In the genomic region with DNA sequence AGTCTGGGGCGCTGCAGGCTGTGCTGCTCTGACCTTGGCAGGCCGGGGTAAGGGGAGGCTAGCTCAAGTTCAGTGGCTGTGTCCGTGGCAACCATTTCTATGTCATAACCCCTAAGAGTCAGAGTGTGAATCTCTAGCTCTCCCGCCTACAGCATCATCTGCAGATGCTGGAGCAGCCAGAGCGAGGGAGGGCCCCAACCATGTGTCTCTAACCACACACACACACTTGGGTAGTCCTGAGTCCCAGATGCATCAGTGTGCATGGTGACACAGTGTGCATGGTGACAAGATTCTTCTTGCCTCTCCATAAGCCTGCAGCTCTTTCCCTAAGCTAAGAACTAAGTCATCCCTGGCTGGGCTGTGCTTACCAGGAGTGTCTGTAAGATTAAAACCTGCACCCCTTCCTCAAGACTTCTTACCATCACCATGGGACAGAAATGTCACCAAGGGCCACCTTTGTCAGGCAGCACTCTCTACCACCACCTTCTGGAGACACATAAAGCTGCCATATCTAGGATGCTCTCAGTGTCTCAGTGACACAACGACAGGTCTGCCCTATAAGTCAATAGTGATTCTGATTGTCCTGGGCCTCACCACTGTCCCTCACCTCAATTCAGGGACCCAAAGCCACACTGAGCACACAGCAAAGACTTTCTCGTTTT, we compare ENCODE assay signal across 14 mouse cellular contexts. TPM values are rescaled to one million over a fixed set of nuclear protein-coding genes. Genes with fewer than 3 reads are reported as not detected.
DNase-seq lines count a peak whose midpoint lies in the region; ATAC-seq and TF ChIP-seq lines count a peak whose summit lies in the region.
"Had no signal": no experiment of that assay in that cellular context is flagged by ENCODE, and none has a peak within 500 bp of the region (broad histone marks: within the 10 kb centered on the region; RNA-seq: fewer than 3 reads in every experiment).

No protein-coding gene starts in this region.

- H3K4me1 ChIP-seq in liver, adult 2 months (ENCODE audit: control insufficient read depth, insufficient read depth, low read length): no peaks in the 10 kb centered on the region
- H3K4me1 ChIP-seq in liver, embryonic 11.5 days (replicated peaks; ENCODE audit: control insufficient read depth, insufficient read depth, low read length): no peaks in the 10 kb centered on the region
- H3K4me1 ChIP-seq: lung, embryonic 15.5 days had no signal

- no peak for TF ChIP-seq POLR2A in liver, adult 2 months (IDR thresholded peaks at IDR 0.05; ENCODE audit: extremely low read depth, insufficient read depth, low read length)

- H3K27ac ChIP-seq in liver, adult 2 months (replicated peaks; ENCODE audit: insufficient read depth, low read depth, low read length): no peak overlapping the region
- H3K27ac ChIP-seq in liver, embryonic 11.5 days (ENCODE audit: low read depth, low read length): no peak overlapping the region
- H3K27ac ChIP-seq: kidney, embryonic 15.5 days; lung, embryonic 15.5 days had no signal

- H3K79me2 ChIP-seq in liver, adult 2 months (ENCODE audit: control insufficient read depth, insufficient read depth, low read length): no peaks in the 10 kb centered on the region

- DNase-seq in embryo, embryonic 11 days: peak; percentile 26
- no peak for DNase-seq in embryo, embryonic 9.5 days (ENCODE audit: extremely low spot score)
- DNase-seq in liver, adult 2 months (ENCODE audit: extremely low read depth, low read depth, low spot score): no peak
- no peak for DNase-seq in liver, embryonic 11.5 days (ENCODE audit: low spot score)
- DNase-seq in B cell, adult 2 months: peak; percentile 42 to 44
- DNase-seq in thymus, postnatal 25 days: no peak
- DNase-seq: cerebellum, postnatal 25 days; thymus, adult 18-20 months had no signal

- no peaks in the 10 kb centered on the region for H3K36me3 ChIP-seq in liver, adult 2 months (ENCODE audit: control insufficient read depth, insufficient read depth, low read length)
- H3K36me3 ChIP-seq in liver, embryonic 11.5 days (ENCODE audit: control insufficient read depth, insufficient read depth, low read length): no peaks in the 10 kb centered on the region
- H3K36me3 ChIP-seq: kidney, embryonic 15.5 days; lung, embryonic 15.5 days had no signal

- no peak overlapping the region for H3K4me3 ChIP-seq in liver, adult 2 months (ENCODE audit: insufficient read depth, low read depth, low read length)
- no peak overlapping the region for H3K4me3 ChIP-seq in liver, embryonic 11.5 days (ENCODE audit: low read depth, low read length)
- H3K4me3 ChIP-seq: kidney, embryonic 15.5 days; lung, embryonic 15.5 days; myocyte had no signal

- no peak overlapping the region for H3K4me2 ChIP-seq in liver, embryonic 11.5 days
- H3K4me2 ChIP-seq: kidney, embryonic 15.5 days; lung, embryonic 15.5 days had no signal

- no peak overlapping the region for H3K9ac ChIP-seq in liver, adult 2 months (ENCODE audit: low read depth, low read length)
- H3K9ac ChIP-seq in liver, embryonic 11.5 days (ENCODE audit: low read depth, low read length): no peak overlapping the region
- H3K9ac ChIP-seq: kidney, embryonic 15.5 days; lung, embryonic 15.5 days had no signal

- H3K27me3 ChIP-seq in liver, adult 2 months (ENCODE audit: control insufficient read depth, insufficient read depth, low read length): no peaks in the 10 kb centered on the region
- H3K27me3 ChIP-seq in liver, embryonic 11.5 days (replicated peaks; ENCODE audit: control insufficient read depth, insufficient read depth, low read length): no peaks in the 10 kb centered on the region
- H3K27me3 ChIP-seq: lung, embryonic 15.5 days had no signal

- H3K9me3 ChIP-seq in liver, embryonic 11.5 days (ENCODE audit: control insufficient read depth, low read length): no peaks in the 10 kb centered on the region
- H3K9me3 ChIP-seq: kidney, embryonic 15.5 days; lung, embryonic 15.5 days had no signal

- peak; percentile 17; the same call in 1 of the 2 replicates for TF ChIP-seq CTCF in liver, adult 2 months (IDR thresholded peaks at IDR 0.05; ENCODE audit: low read depth, low read length)

- 64% methylated on average over 7 of the region's 7 CpGs for WGBS in liver, adult 2 months
- 70% methylated on average over 7 of the region's 7 CpGs for WGBS in liver, embryonic 11.5 days

- ATAC-seq in liver, embryonic 11.5 days (replicated peaks; ENCODE audit: low FRiP score): no peak
- peak; percentile 40; the same call in 1 of the 2 replicates for ATAC-seq in megakaryocyte-erythroid progenitor cell, adult 5-6 weeks (replicated peaks; ENCODE audit: low FRiP score, low TSS enrichment, poor library complexity, severe bottlenecking)
- no peak for ATAC-seq in erythroid progenitor cell, adult 5-6 weeks (replicated peaks; ENCODE audit: low FRiP score, poor library complexity, severe bottlenecking)

RNA-seq across cellular contexts. Expression of a gene that starts 13.7 kb away (rescaled TPM):
- total RNA-seq in liver, adult 2 months (2014; rRNA removed): 0.81 and 0.83 TPM in 2 replicates
- 0.32 and 0.60 TPM in 2 replicates for polyA plus RNA-seq in liver, adult 2 months (2012; rRNA removed)
- polyA plus RNA-seq in liver, embryonic 11.5 days (2014; fragmentation: Nextera tagmentation; extraction: Ambion mirVana): 0.12 and 0.73 TPM in 2 replicates
- 0.35 and 1.4 TPM in 2 replicates for total RNA-seq in megakaryocyte-erythroid progenitor cell, adult 5-6 weeks (2014; fragmentation: Nextera tagmentation)
- total RNA-seq in megakaryocyte-erythroid progenitor cell, adult 5-6 weeks (2017): 0.04 TPM in 1 of 2 replicates, not detected in the other
- total RNA-seq in erythroid progenitor cell, adult 5-6 weeks (2015; ENCODE audit: low replicate concordance): not detected in 2 replicates
- total RNA-seq in erythroid progenitor cell, adult 5-6 weeks (2017; ENCODE audit: low replicate concordance): not detected in 2 replicates
- polyA plus RNA-seq: C2C12 had no signal

RNA-seq across cellular contexts. Expression of a gene that starts 36.8 kb away (rescaled TPM):
- total RNA-seq in liver, adult 2 months (2014; rRNA removed): 1.0 and 1.1 TPM in 2 replicates
- 1.4 and 3.1 TPM in 2 replicates for polyA plus RNA-seq in liver, adult 2 months (2012; rRNA removed)
- 7.4 and 7.7 TPM in 2 replicates for polyA plus RNA-seq in liver, embryonic 11.5 days (2014; fragmentation: Nextera tagmentation; extraction: Ambion mirVana)
- total RNA-seq in megakaryocyte-erythroid progenitor cell, adult 5-6 weeks (2014; fragmentation: Nextera tagmentation): not detected in 2 replicates
- not detected in 2 replicates for total RNA-seq in megakaryocyte-erythroid progenitor cell, adult 5-6 weeks (2017)
- total RNA-seq in erythroid progenitor cell, adult 5-6 weeks (2015; ENCODE audit: low replicate concordance): not detected in 2 replicates
- total RNA-seq in erythroid progenitor cell, adult 5-6 weeks (2017; ENCODE audit: low replicate concordance): not detected in 2 replicates

Comparison
In these comparisons a context has a peak if more than half of its experiments do, and no peak if none do; other contexts are left out.
1. DNase-seq: peak in embryo, embryonic 11 days (single experiment) and B cell, adult 2 months (2 of 2); none in embryo, embryonic 9.5 days (single experiment), liver, adult 2 months (single experiment), liver, embryonic 11.5 days (single experiment) and thymus, postnatal 25 days (single experiment).